Mouse (Mus musculus): ENCODE data around the gene Gm17409.

Gm17409 gene

GRCm38 (mm10) chr2:58484284-58484965, 14.5 kb downstream of the Gm17409 start:
- peak; percentile 91 for DNase-seq (ENCODE audit: low read depth)

GRCm38 (mm10) chr2:58485152-58485551, 15.2 kb downstream of the Gm17409 start:
- no peak for DNase-seq (ENCODE audit: low read depth)

- no peak for DNase-seq (ENCODE audit: low read depth)
Measured at GRCm38 (mm10) chr2:58485683-58486082, 15.8 kb downstream of the Gm17409 start.

GRCm38 (mm10) chr2:58486441-58487278, 16.7 kb downstream of the Gm17409 start:
- no peak for DNase-seq (ENCODE audit: low read depth)

- no peak for DNase-seq (ENCODE audit: low read depth)
Measured at GRCm38 (mm10) chr2:58487279-58487560, 17.3 kb downstream of the Gm17409 start.

- no peak for DNase-seq (ENCODE audit: low read depth)
Measured at GRCm38 (mm10) chr2:58488404-58488803, 18.5 kb downstream of the Gm17409 start.

- DNase-seq (ENCODE audit: low read depth), result no peak
Measured at GRCm38 (mm10) chr2:58489275-58489674, 19.4 kb downstream of the Gm17409 start.

- DNase-seq (ENCODE audit: low read depth), result no peak
Measured at GRCm38 (mm10) chr2:58493685-58494635, 24.0 kb downstream of the Gm17409 start.

- DNase-seq (ENCODE audit: low read depth), result no peak
Measured at GRCm38 (mm10) chr2:58495271-58495670, 25.4 kb downstream of the Gm17409 start.

GRCm38 (mm10) chr2:58496647-58497410, 26.9 kb downstream of the Gm17409 start:
- no peak for DNase-seq (ENCODE audit: low read depth)

- peak; percentile 79 for DNase-seq (ENCODE audit: low read depth)
Measured at GRCm38 (mm10) chr2:58505306-58506090, 35.6 kb downstream of the Gm17409 start.

- DNase-seq (ENCODE audit: low read depth), result no peak
Measured at GRCm38 (mm10) chr2:58510192-58510591, 40.3 kb downstream of the Gm17409 start.

- DNase-seq (ENCODE audit: low read depth), result no peak
Measured at GRCm38 (mm10) chr2:58513212-58513611, 43.3 kb downstream of the Gm17409 start.

- no peak for DNase-seq (ENCODE audit: low read depth)
Measured at GRCm38 (mm10) chr2:58514489-58514888, 44.6 kb downstream of the Gm17409 start.

- DNase-seq (ENCODE audit: low read depth), result no peak
Measured at GRCm38 (mm10) chr2:58516000-58516399, 46.1 kb downstream of the Gm17409 start.

- DNase-seq (ENCODE audit: low read depth), result no peak
Measured at GRCm38 (mm10) chr2:58516920-58517319, 47.0 kb downstream of the Gm17409 start.

- no peak for DNase-seq (ENCODE audit: low read depth)
Measured at GRCm38 (mm10) chr2:58518517-58518916, 48.6 kb downstream of the Gm17409 start.

Measured in fibroblast of lung, adult 2 months (primary cell).